Mouse (Mus musculus): ENCODE results near the gene Fdxacb1.

GRCm38 (mm10) chr9:50808471-50808870, 40.4 kb downstream of the Fdxacb1 start:
- TF ChIP-seq EP300 (IDR thresholded peaks at IDR 0.05), result peak; percentile 56; the same call in 1 of the 2 replicates
- TF ChIP-seq CTCF (IDR thresholded peaks at IDR 0.05), result no peak
